Mouse (Mus musculus): ENCODE data around the gene Flnb. TPM values are rescaled to one million over a fixed set of nuclear protein-coding genes. Genes with fewer than 3 reads are reported as not detected.

Flnb gene
- polyA plus RNA-seq, 1 experiment from 2014 or later = 13.1 TPM

GRCm38 (mm10) chr14:7854366-7854765, 36.6 kb downstream of the Flnb start:
- H3K27ac ChIP-seq (ENCODE audit: low read depth, low read length) = peak overlapping the region; percentile 57; the same call in 1 of the 2 replicates
- H3K4me2 ChIP-seq = no peak overlapping the region
- peaks cover 46% of the 10 kb centered on the region for H3K4me1 ChIP-seq (ENCODE audit: control insufficient read depth, insufficient read depth, low read length)
- ATAC-seq (replicated peaks; ENCODE audit: insufficient number of reproducible peaks, low FRiP score, low TSS enrichment) = no peak
- 70% methylated on average over 6 of the region's 6 CpGs for WGBS (ENCODE audit: insufficient replicate concordance)
- H3K4me3 ChIP-seq (ENCODE audit: low read depth, low read length) = no peak overlapping the region
- 0 out of 2 replicates have a peak overlapping the region, but pooled peaks have one; percentile 22 for H3K9ac ChIP-seq (ENCODE audit: low read depth, low read length)
- no peaks in the 10 kb centered on the region for H3K9me3 ChIP-seq (replicated peaks; ENCODE audit: control insufficient read depth, low read length)
- H3K36me3 ChIP-seq (ENCODE audit: control insufficient read depth, insufficient read depth, low read length) = no peaks in the 10 kb centered on the region
- H3K27me3 ChIP-seq (ENCODE audit: control insufficient read depth, insufficient read depth, low read length) = no peaks in the 10 kb centered on the region

- Histone ChIP-seq H3K36me3 (ENCODE audit: control insufficient read depth, insufficient read depth, low read length) (no peaks in the 10 kb centered on the region), H3K9ac (ENCODE audit: low read depth, low read length) (no peak overlapping the region), H3K4me2 (no peak overlapping the region), H3K4me3 (ENCODE audit: low read depth, low read length) (no peak overlapping the region), H3K27ac (ENCODE audit: low read depth, low read length) (no peak overlapping the region), H3K9me3 (replicated peaks; ENCODE audit: control insufficient read depth, low read length) (no peaks in the 10 kb centered on the region), H3K27me3 (ENCODE audit: control insufficient read depth, insufficient read depth, low read length) (no peaks in the 10 kb centered on the region), H3K4me1 (ENCODE audit: control insufficient read depth, insufficient read depth, low read length) (peaks cover 40% of the 10 kb centered on the region)
- no peak for ATAC-seq (replicated peaks; ENCODE audit: insufficient number of reproducible peaks, low FRiP score, low TSS enrichment)
- WGBS (ENCODE audit: insufficient replicate concordance) = 78% methylated on average over 6 of the region's 6 CpGs
These were observed 37.3 kb downstream of the Flnb start for GRCm38 (mm10) chr14:7855101-7855500.

- H3K4me2 ChIP-seq = no peak overlapping the region
- H3K4me1 ChIP-seq (ENCODE audit: control insufficient read depth, insufficient read depth, low read length) = peaks cover 36% of the 10 kb centered on the region
These were observed 37.7 kb downstream of the Flnb start for GRCm38 (mm10) chr14:7855501-7855900.

GRCm38 (mm10) chr14:7856348-7856747, 38.6 kb downstream of the Flnb start:
- Histone ChIP-seq H3K27ac (ENCODE audit: low read depth, low read length) (no peak overlapping the region), H3K9ac (ENCODE audit: low read depth, low read length) (no peak overlapping the region), H3K36me3 (ENCODE audit: control insufficient read depth, insufficient read depth, low read length) (no peaks in the 10 kb centered on the region), H3K4me1 (ENCODE audit: control insufficient read depth, insufficient read depth, low read length) (peaks cover 27% of the 10 kb centered on the region), H3K9me3 (replicated peaks; ENCODE audit: control insufficient read depth, low read length) (no peaks in the 10 kb centered on the region), H3K27me3 (ENCODE audit: control insufficient read depth, insufficient read depth, low read length) (no peaks in the 10 kb centered on the region), H3K4me3 (ENCODE audit: low read depth, low read length) (no peak overlapping the region), H3K4me2 (no peak overlapping the region)
- WGBS (ENCODE audit: insufficient replicate concordance) = 90% methylated on average over 10 of the region's 10 CpGs
- ATAC-seq (replicated peaks; ENCODE audit: insufficient number of reproducible peaks, low FRiP score, low TSS enrichment) = no peak

More at GRCm38 (mm10) chr14:7855501-7855900, 37.7 kb downstream of the Flnb start:
- no peak for ATAC-seq (replicated peaks; ENCODE audit: insufficient number of reproducible peaks, low FRiP score, low TSS enrichment)
- Histone ChIP-seq H3K27ac (ENCODE audit: low read depth, low read length) (no peak overlapping the region), H3K4me3 (ENCODE audit: low read depth, low read length) (no peak overlapping the region), H3K27me3 (ENCODE audit: control insufficient read depth, insufficient read depth, low read length) (no peaks in the 10 kb centered on the region), H3K9me3 (replicated peaks; ENCODE audit: control insufficient read depth, low read length) (no peaks in the 10 kb centered on the region), H3K9ac (ENCODE audit: low read depth, low read length) (no peak overlapping the region), H3K36me3 (ENCODE audit: control insufficient read depth, insufficient read depth, low read length) (no peaks in the 10 kb centered on the region)
- 74% methylated on average over 5 of the region's 5 CpGs for WGBS (ENCODE audit: insufficient replicate concordance)

- Histone ChIP-seq H3K4me1 (ENCODE audit: control insufficient read depth, insufficient read depth, low read length) (peaks cover 16% of the 10 kb centered on the region), H3K4me3 (ENCODE audit: low read depth, low read length) (no peak overlapping the region), H3K9ac (ENCODE audit: low read depth, low read length) (no peak overlapping the region), H3K27ac (ENCODE audit: low read depth, low read length) (no peak overlapping the region), H3K27me3 (ENCODE audit: control insufficient read depth, insufficient read depth, low read length) (no peaks in the 10 kb centered on the region), H3K9me3 (replicated peaks; ENCODE audit: control insufficient read depth, low read length) (no peaks in the 10 kb centered on the region), H3K36me3 (ENCODE audit: control insufficient read depth, insufficient read depth, low read length) (no peaks in the 10 kb centered on the region), H3K4me2 (no peak overlapping the region)
- ATAC-seq (replicated peaks; ENCODE audit: insufficient number of reproducible peaks, low FRiP score, low TSS enrichment) = no peak
- WGBS (ENCODE audit: insufficient replicate concordance) = 85% methylated on average over 3 of the region's 3 CpGs
These were observed 40.1 kb downstream of the Flnb start for GRCm38 (mm10) chr14:7857835-7858234.

GRCm38 (mm10) chr14:7858430-7858829, 40.7 kb downstream of the Flnb start:
- no peak overlapping the region for H3K4me2 ChIP-seq
- no peaks in the 10 kb centered on the region for H3K27me3 ChIP-seq (ENCODE audit: control insufficient read depth, insufficient read depth, low read length)
- 52% methylated on average over 4 of the region's 4 CpGs for WGBS (ENCODE audit: insufficient replicate concordance)
- no peak overlapping the region for H3K4me3 ChIP-seq (ENCODE audit: low read depth, low read length)
- ATAC-seq (replicated peaks; ENCODE audit: insufficient number of reproducible peaks, low FRiP score, low TSS enrichment) = no peak
- no peaks in the 10 kb centered on the region for H3K36me3 ChIP-seq (ENCODE audit: control insufficient read depth, insufficient read depth, low read length)
- peaks cover 12% of the 10 kb centered on the region for H3K4me1 ChIP-seq (ENCODE audit: control insufficient read depth, insufficient read depth, low read length)
- H3K9ac ChIP-seq (ENCODE audit: low read depth, low read length) = no peak overlapping the region
- H3K9me3 ChIP-seq (replicated peaks; ENCODE audit: control insufficient read depth, low read length) = no peaks in the 10 kb centered on the region
- no peak overlapping the region for H3K27ac ChIP-seq (ENCODE audit: low read depth, low read length)

GRCm38 (mm10) chr14:7860525-7861154, 42.9 kb downstream of the Flnb start:
- 82% methylated on average over 8 of the region's 8 CpGs for WGBS (ENCODE audit: insufficient replicate concordance)
- Histone ChIP-seq H3K36me3 (ENCODE audit: control insufficient read depth, insufficient read depth, low read length) (no peaks in the 10 kb centered on the region), H3K4me2 (no peak overlapping the region), H3K4me1 (ENCODE audit: control insufficient read depth, insufficient read depth, low read length) (peaks cover 10% of the 10 kb centered on the region), H3K9me3 (replicated peaks; ENCODE audit: control insufficient read depth, low read length) (no peaks in the 10 kb centered on the region), H3K9ac (ENCODE audit: low read depth, low read length) (no peak overlapping the region), H3K4me3 (ENCODE audit: low read depth, low read length) (no peak overlapping the region), H3K27me3 (ENCODE audit: control insufficient read depth, insufficient read depth, low read length) (no peaks in the 10 kb centered on the region), H3K27ac (ENCODE audit: low read depth, low read length) (no peak overlapping the region)
- ATAC-seq (replicated peaks; ENCODE audit: insufficient number of reproducible peaks, low FRiP score, low TSS enrichment) = no peak

GRCm38 (mm10) chr14:7861275-7861674, 43.5 kb downstream of the Flnb start:
- ATAC-seq (replicated peaks; ENCODE audit: insufficient number of reproducible peaks, low FRiP score, low TSS enrichment) = no peak

GRCm38 (mm10) chr14:7862226-7862625, 44.5 kb downstream of the Flnb start:
- no peaks in the 10 kb centered on the region for H3K9me3 ChIP-seq (replicated peaks; ENCODE audit: control insufficient read depth, low read length)
- no peak for ATAC-seq (replicated peaks; ENCODE audit: insufficient number of reproducible peaks, low FRiP score, low TSS enrichment)
- H3K36me3 ChIP-seq (ENCODE audit: control insufficient read depth, insufficient read depth, low read length) = no peaks in the 10 kb centered on the region
- H3K9ac ChIP-seq (ENCODE audit: low read depth, low read length) = no peak overlapping the region
- no peak overlapping the region for H3K4me3 ChIP-seq (ENCODE audit: low read depth, low read length)
- H3K27ac ChIP-seq (ENCODE audit: low read depth, low read length) = no peak overlapping the region
- no peak overlapping the region for H3K4me2 ChIP-seq
- no peaks in the 10 kb centered on the region for H3K27me3 ChIP-seq (ENCODE audit: control insufficient read depth, insufficient read depth, low read length)
- peaks cover 10% of the 10 kb centered on the region for H3K4me1 ChIP-seq (ENCODE audit: control insufficient read depth, insufficient read depth, low read length)
- 87% methylated on average over 2 of the region's 2 CpGs for WGBS (ENCODE audit: insufficient replicate concordance)

More at GRCm38 (mm10) chr14:7861275-7861674, 43.5 kb downstream of the Flnb start:
- Histone ChIP-seq H3K27ac (ENCODE audit: low read depth, low read length) (no peak overlapping the region), H3K9me3 (replicated peaks; ENCODE audit: control insufficient read depth, low read length) (no peaks in the 10 kb centered on the region), H3K4me2 (no peak overlapping the region), H3K9ac (ENCODE audit: low read depth, low read length) (no peak overlapping the region), H3K4me1 (ENCODE audit: control insufficient read depth, insufficient read depth, low read length) (peaks cover 10% of the 10 kb centered on the region), H3K4me3 (ENCODE audit: low read depth, low read length) (no peak overlapping the region), H3K27me3 (ENCODE audit: control insufficient read depth, insufficient read depth, low read length) (no peaks in the 10 kb centered on the region), H3K36me3 (ENCODE audit: control insufficient read depth, insufficient read depth, low read length) (no peaks in the 10 kb centered on the region)
- 78% methylated on average over 1 of the region's 1 CpGs for WGBS (ENCODE audit: insufficient replicate concordance)
